Mouse (Mus musculus): ENCODE data around the gene Ctnnbl1.

Ctnnbl1 gene

DNA sequence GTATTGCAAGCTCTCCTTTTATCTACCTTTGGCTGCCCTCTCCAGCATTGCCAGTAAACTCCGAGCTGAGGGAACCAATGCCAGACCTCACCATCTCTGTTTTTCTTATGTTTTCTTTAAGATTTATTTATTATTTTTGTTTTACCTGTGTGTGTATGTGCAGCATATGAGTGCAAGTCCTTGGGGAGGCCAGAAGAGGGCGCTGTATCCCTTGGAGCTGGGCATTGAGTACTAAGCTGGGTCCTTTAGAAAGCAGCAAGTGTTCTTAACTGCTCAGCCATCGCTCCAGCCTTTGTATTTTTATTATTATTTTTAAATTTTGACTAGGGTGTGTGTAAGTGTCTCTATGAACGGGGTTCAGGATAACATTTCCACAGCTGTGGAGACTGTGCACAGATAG lies 199.5 kb downstream of the Ctnnbl1 start:
- DNase-seq (ENCODE audit: low read depth, low spot score) = no peak

DNA sequence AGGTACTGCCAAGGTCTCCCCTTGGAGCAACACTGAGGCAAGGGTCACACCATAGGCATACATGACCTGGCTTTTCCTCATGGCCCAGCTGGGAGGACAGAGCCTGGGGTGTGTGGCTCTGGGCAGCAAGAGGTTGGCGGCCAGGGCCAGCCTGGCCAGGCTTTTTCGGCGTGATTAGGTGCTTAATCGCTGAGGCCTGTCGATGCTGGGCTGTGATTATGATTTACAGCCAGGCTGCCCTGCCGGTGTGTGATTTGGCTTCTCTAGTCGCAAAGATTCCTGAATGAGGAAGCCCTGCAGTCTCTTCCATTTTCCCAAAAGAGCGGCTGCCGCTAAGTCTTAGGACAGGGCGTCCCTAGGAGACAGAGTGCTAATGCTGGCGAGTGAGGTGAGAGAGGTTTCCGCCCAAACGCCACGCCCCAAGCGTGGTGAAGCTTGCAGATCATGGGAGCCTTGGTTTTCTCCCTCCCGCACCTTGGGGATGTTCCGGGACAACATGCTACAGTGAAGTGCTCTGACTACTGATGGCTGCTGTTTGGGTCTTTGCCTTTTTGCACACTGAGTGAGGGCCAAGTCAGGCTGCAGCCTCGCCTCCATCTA lies 203.5 kb downstream of the Ctnnbl1 start:
- DNase-seq (ENCODE audit: low read depth, low spot score) = no peak

Data from c-Kit-negative CD71-positive TER-119-positive erythroid progenitor cells, embryonic 14.5 days (primary cell).